Mouse (Mus musculus) B cell, adult 2 months (primary cell): ENCODE measurements at regions not wholly inside any gene's neighbourhood (a gene's known extent, or its start where the extent isn't known, plus 50 kb on each side); places are given as distances from the start of the nearest gene placed in this dataset.

ENCODE experiments used
- DNase-seq, 2 experiments: peaks; one replicate each; pipeline ENCODE4 v3.0.0; 2022

DNA sequence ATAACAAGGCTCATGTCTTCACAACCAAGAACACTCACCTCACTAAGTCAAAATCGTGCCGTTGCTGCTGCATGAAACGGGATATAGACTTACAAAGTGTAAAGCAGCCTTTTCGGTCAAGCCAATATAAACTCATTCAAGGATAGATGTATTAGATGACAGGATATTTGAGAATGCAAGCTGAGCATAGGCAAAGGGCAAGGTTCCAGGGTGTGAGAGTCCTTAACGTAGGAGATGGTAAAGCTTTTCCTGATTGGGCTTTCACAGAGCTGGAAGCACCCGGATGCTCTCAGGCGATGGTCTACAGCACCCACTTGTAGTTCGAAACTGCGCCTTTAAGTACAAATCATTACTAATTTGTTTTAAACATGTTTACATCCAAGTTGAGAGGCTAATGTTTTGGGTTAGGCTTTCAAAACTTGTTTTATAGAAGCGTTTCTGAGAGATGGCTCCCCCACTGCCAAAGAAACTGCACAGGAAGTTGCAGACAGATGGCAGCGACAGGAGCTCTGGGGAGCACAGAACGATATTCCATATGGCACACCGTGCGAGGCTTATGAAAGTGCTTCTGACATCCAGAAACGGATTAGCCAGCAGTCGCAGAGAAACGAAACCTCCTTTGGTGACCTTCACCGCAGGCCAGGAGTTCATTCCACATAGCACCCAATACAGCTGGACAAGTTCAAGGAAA is 54.1 kb upstream of the Rell1 start:
- no peak for DNase-seq

DNA sequence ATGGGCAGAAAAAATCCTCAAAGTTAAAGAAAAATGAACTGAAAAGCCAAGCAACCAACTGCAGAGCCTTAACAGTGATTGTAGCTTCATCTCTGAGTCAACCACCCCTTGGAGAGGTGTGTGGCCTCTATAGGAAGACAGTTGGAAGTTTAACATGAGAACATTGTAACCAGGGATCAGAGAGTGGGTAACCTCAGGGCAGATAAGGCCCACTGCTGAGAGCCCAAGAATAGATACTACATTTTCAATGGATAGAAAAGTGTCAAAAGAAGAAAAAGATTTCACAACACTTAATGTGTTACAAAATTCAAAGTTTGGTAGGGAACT is 54.6 kb upstream of the Rell1 start:
- DNase-seq, result no peak

GRCm38 (mm10) chr5:64024420-64024819 is 55.7 kb upstream of the Rell1 start:
- peak; percentile 58 to 60 for DNase-seq

GRCm38 (mm10) chr5:64027733-64028132 is 59.0 kb upstream of the Rell1 start:
- no peak for DNase-seq

GRCm38 (mm10) chr5:64029622-64030145 is 61.0 kb upstream of the Rell1 start:
- peak; percentile 60 for DNase-seq

DNA sequence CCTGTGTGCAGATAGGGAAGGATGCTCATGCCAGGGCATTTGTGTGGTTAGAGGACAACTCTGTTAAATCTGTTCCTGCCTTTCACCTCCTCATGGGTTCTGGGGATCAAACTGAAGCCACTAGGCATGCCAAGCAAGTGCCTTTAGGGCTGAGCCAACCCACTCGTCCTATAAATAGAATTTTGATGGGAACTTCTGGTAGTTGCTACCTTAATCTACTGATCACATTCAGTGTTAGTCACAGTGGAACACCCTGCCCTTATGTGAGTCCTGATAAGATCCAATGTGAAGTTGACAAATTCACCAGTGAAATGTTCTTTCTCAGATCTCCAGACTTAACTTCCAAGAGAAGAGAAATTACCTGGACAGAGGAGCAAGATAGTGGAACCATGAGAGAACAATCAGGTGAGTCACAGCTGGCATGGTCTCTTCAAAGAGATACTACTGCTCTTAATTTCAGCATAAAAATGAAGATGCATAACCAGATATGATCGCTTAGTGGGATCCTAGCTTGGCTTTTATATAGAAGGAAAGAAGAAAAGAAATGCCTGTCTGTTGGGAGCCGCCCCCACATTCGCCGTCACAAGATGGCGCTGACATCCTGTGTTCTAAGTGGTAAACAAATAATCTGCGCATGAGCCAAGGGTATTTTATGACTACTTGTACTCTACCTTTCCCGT is 61.7 kb upstream of the Rell1 start:
- DNase-seq, result peak; percentile 48 to 60

DNA sequence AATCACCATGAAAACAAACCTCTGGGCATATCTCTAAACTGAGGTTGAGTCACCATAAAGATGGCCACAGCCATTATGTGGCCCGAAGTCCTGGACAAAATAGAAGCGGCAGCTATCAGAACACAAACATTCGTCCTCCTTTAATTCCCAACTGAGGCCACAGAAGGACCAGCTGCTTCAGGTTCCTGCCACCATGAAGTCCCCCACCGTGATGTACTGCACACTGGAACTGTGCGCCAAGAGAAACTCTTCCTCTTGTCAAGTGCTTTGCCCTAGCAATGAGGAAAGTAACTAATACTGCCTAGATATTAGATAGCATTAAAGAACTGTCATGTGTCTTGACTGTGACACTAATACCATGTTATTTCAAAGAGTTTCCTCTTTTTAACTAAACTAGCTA is 54.4 kb upstream of the Pgm2 start:
- DNase-seq, result peak; percentile 35 to 36

DNA sequence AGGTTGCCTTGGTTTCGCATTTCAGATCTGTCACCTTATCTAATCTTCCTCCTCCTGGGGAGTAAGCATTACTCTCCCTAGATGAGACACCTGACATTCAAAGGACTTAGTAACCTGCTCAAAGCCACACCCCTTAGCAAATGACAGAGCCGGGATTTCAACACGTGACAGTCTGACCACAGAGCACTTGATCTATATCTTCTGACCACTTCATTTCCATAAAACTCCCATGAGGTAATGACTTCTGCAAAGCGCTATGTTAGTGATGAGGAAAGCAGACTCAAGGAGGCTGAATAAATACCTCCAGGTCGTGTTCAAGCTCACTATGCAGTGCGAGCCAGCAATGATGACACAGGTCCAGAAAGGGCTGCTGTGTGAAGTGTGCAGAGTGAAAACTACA is 52.1 kb upstream of the Pgm2 start:
- peak; percentile 74 to 79 for DNase-seq
